Mouse (Mus musculus) brown adipose tissue, adult 24 weeks (tissue): Measurements from ENCODE around the gene Amz2. TPM values are rescaled to one million over a fixed set of nuclear protein-coding genes. Genes with fewer than 3 reads are reported as not detected.
A peak's percentile ranks its signal among the peaks of the same experiment; 100 is the strongest.

ENCODE experiments used
- H3K27ac ChIP-seq: fragments of 200-500 bp; replicated peaks from 2 replicates; pipeline ENCODE4 v1.5.1; 2012; ENCODE audit warnings: low read depth, mild to moderate bottlenecking, low read length
- H3K4me1 ChIP-seq: fragments of 200-500 bp; 2 replicates; pipeline ENCODE4 v1.6.1; 2012; ENCODE audit warnings: low read length, mixed read lengths; ENCODE audit not compliant: control insufficient read depth, insufficient read depth, insufficient read length
- H3K4me3 ChIP-seq: fragments of 200-500 bp; 2 replicates; pipeline ENCODE4 v1.5.1; 2012; ENCODE audit warnings: low read depth, mild to moderate bottlenecking, low read length, moderate library complexity; ENCODE audit not compliant: insufficient read depth
- polyA plus RNA-seq: library from polyadenylated mRNA; stranded (reverse); fragments of >200 nt; gene quantifications from 2 replicates; pipeline ENCODE4 v1.2.4, GENCODE M21; 2012; ENCODE audit not compliant: missing spikeins, insufficient read depth, insufficient read length

The Amz2 gene
- polyA plus RNA-seq, 1 experiment, result 51.5 TPM

GRCm38 (mm10) chr11:109414802-109415201, 10.9 kb upstream of the Amz2 start:
- H3K4me1 ChIP-seq, result no peaks in the 10 kb centered on the region
- no peak overlapping the region for H3K27ac ChIP-seq
- H3K4me3 ChIP-seq, result no peak overlapping the region

- Histone ChIP-seq H3K4me3 (no peak overlapping the region), H3K27ac (no peak overlapping the region), H3K4me1 (no peaks in the 10 kb centered on the region)
Observed at GRCm38 (mm10) chr11:109416709-109417420, 8.9 kb upstream of the Amz2 start.

GRCm38 (mm10) chr11:109417472-109418040, 8.2 kb upstream of the Amz2 start:
- Histone ChIP-seq H3K4me1 (no peaks in the 10 kb centered on the region), H3K27ac (0 out of 2 replicates have a peak overlapping the region, but pooled peaks have one; percentile 37), H3K4me3 (no peak overlapping the region)

- Histone ChIP-seq H3K27ac (no peak overlapping the region), H3K4me1 (no peaks in the 10 kb centered on the region), H3K4me3 (no peak overlapping the region)
Observed at GRCm38 (mm10) chr11:109419461-109419860, 6.3 kb upstream of the Amz2 start.

- no peaks in the 10 kb centered on the region for H3K4me1 ChIP-seq
- H3K27ac ChIP-seq, result no peak overlapping the region
- H3K4me3 ChIP-seq, result peak overlapping the region; percentile 23; the same call in 1 of the 2 replicates
Observed at GRCm38 (mm10) chr11:109419961-109420566, 5.7 kb upstream of the Amz2 start.

- Histone ChIP-seq H3K4me3 (no peak overlapping the region), H3K27ac (no peak overlapping the region), H3K4me1 (no peaks in the 10 kb centered on the region)
Observed at GRCm38 (mm10) chr11:109420567-109420962, 5.2 kb upstream of the Amz2 start.

- Histone ChIP-seq H3K4me3 (no peak overlapping the region), H3K27ac (no peak overlapping the region), H3K4me1 (no peaks in the 10 kb centered on the region)
Observed at GRCm38 (mm10) chr11:109421205-109421604, 4.5 kb upstream of the Amz2 start.

- Histone ChIP-seq H3K4me1 (no peaks in the 10 kb centered on the region), H3K27ac (no peak overlapping the region), H3K4me3 (no peak overlapping the region)
Observed at GRCm38 (mm10) chr11:109422263-109422662, 3.5 kb upstream of the Amz2 start.

- no peak overlapping the region for H3K4me3 ChIP-seq
- no peak overlapping the region for H3K27ac ChIP-seq
- H3K4me1 ChIP-seq, result no peaks in the 10 kb centered on the region
Observed at GRCm38 (mm10) chr11:109423294-109423693, 2.5 kb upstream of the Amz2 start.

- Histone ChIP-seq H3K4me3 (peak overlapping the region; percentile 72), H3K4me1 (no peaks in the 10 kb centered on the region), H3K27ac (peak overlapping the region; percentile 84)
Observed at GRCm38 (mm10) chr11:109426272-109426586, 483 bp downstream of the Amz2 start.

- no peak overlapping the region for H3K4me3 ChIP-seq
Observed at GRCm38 (mm10) chr11:109427353-109427752, 1.6 kb downstream of the Amz2 start.

GRCm38 (mm10) chr11:109434233-109434798, 8.6 kb downstream of the Amz2 start:
- Histone ChIP-seq H3K4me1 (no peaks in the 10 kb centered on the region), H3K27ac (no peak overlapping the region), H3K4me3 (no peak overlapping the region)

More at GRCm38 (mm10) chr11:109427353-109427752, 1.6 kb downstream of the Amz2 start:
- H3K4me1 ChIP-seq, result no peaks in the 10 kb centered on the region
- no peak overlapping the region for H3K27ac ChIP-seq

- Histone ChIP-seq H3K27ac (no peak overlapping the region), H3K4me1 (peaks cover 4% of the 10 kb centered on the region; the same call in 1 of the 2 replicates), H3K4me3 (no peak overlapping the region)
Observed at GRCm38 (mm10) chr11:109436889-109437288, 11.1 kb downstream of the Amz2 start.

- Histone ChIP-seq H3K4me3 (no peak overlapping the region), H3K4me1 (peaks cover 4% of the 10 kb centered on the region; the same call in 1 of the 2 replicates), H3K27ac (no peak overlapping the region)
Observed at GRCm38 (mm10) chr11:109439209-109439608, 13.5 kb downstream of the Amz2 start.

- H3K27ac ChIP-seq, result 0 out of 2 replicates have a peak overlapping the region, but pooled peaks have one; percentile 2
- H3K4me3 ChIP-seq, result peak overlapping the region; percentile 78
- H3K4me1 ChIP-seq, result peaks cover 4% of the 10 kb centered on the region; the same call in 1 of the 2 replicates
Observed at GRCm38 (mm10) chr11:109439829-109440340, 14.1 kb downstream of the Amz2 start.
